Mouse (Mus musculus) adrenal gland, postnatal 14 days (tissue): ENCODE measurements around the gene Msi2. TPM values are rescaled to one million over a fixed set of nuclear protein-coding genes. Genes with fewer than 3 reads are reported as not detected.

Experiments
- DNase-seq: peaks from one replicate; pipeline ENCODE4 v3.0.0; 2021; ENCODE audit warnings: mixed read lengths
- microRNA-seq, 2 experiments: library from miRNA; unstranded; fragments of <30 nt; microRNA quantifications; one replicate each; pipeline ENCODE4 v1.2.0; 2021
- total RNA-seq: library from RNA; stranded (reverse); gene quantifications from 2 replicates; pipeline ENCODE4 v1.2.3, GENCODE M21; 2021

Gene Msi2
- total RNA-seq, 1 experiment from 2014 or later = 181 TPM

DNA sequence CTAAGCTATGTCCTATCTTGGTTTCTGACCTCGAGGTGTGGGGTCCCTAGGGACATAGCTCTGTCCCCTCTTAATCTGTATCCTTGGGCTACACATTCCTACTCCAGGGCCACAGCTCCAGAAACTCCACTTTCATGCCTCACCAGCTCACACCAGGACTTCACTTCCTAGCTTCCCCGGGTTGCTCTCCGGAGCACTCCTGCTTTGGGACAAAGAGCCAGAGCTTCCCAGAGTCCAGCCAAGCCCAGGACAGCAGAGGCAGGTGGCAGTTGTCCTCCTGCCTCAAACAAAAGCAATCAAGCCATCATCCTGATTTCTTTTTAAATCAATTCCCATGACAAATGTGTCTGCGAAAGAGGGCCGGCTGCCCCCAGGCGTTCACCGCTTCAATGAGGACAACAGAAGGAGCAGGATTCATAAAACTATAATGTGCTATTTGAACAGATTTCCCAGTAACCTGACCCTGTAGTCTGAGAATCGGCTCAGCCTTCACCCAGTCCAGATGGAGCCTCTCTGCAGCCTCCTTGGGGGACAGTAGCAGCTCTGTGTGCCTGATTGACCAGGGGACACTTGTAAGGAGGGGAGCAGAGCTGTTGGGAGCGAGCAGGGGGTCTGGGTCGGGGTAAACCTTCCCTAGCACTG, 409.1 kb downstream of the Msi2 start:
- no peak for DNase-seq

DNA sequence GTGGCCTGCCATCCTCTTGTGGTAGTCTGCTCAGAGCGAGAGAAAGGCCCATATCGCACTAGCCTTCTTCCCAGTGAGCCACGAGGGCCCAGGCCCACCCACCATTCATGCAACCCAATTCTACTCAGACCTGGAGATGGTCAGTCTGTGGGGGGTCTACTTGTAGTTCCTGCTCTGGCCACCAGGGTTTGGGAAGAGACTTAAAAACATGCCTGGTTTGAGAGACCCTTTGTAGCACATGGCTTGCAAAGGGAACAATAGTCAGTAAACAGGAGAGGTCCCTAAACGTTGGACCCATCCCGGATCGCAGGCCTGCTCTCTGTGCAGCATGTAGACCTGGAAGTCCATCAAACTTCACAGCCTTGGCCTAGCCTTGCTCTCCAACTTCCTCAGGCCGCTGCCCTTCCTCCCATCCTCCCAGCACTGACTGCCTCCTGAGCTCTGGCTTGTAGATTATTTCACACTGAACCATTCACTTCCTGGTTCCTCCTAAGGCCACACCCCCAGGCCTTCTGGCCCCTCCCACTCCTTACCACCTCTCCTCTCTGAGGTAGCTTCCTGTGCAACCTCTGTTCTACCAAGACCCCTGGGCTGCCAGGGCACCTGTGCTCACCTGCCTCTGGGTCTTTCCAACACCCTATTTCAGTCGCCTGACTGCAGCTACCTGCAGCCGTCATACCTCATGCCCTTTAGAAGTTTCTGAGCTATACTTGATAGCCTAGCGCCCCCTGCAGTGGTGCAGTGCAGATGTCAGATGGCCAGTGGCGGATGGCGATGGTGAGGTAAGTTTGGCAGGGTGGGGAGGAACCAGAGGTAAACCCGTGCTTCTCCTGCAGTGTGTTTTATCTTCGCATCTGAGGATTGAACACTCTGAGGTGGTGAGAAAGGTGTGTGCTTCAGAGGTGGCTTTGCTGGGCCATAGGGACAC, 410.4 kb downstream of the Msi2 start:
- no peak for DNase-seq

DNA sequence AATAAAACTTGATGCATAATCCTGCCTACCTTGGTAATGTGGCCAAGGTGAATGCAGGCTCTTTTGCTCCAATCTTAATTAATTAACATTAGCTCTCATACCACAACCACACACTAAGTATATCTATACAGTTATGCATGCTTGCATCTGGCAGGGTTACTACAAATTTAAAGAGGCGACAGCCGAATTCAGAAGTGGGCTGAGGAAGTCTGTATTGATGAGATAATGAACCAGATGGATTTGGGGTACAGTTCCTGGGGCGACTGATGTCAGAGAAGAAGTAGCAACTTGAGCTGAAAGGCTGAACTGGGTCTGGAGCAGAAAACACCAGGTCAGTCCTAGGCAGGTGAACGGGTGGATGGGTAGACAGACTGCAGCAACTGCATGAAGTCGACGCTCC, 412.6 kb downstream of the Msi2 start:
- DNase-seq = no peak

GRCm38 (mm10) chr11:88301619-88302018, 416.7 kb downstream of the Msi2 start:
- peak; percentile 70 for DNase-seq

- DNase-seq = no peak
Observed at GRCm38 (mm10) chr11:88299345-88299744, 419.0 kb downstream of the Msi2 start.

GRCm38 (mm10) chr11:88297526-88297925, 420.8 kb downstream of the Msi2 start:
- DNase-seq = no peak

DNA sequence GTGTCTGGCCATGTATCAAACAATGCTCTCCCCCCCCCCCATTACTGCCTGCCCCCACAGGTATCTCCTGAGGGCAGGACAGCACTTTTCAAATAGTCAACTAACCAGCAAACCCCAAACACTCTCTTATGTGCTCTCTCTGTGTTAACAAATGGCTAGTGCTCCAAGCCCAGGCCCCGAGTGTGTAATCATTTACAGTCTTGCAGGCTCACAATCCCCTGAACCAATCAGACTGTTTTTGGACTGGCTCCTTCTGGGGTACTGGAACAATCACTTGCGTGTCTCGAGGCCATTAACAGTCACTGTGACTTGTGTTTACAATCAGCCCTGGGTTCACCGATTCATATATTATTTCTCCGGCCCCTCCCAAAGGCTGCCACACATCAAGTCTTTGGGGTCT, 423.0 kb downstream of the Msi2 start:
- no peak for DNase-seq

DNA sequence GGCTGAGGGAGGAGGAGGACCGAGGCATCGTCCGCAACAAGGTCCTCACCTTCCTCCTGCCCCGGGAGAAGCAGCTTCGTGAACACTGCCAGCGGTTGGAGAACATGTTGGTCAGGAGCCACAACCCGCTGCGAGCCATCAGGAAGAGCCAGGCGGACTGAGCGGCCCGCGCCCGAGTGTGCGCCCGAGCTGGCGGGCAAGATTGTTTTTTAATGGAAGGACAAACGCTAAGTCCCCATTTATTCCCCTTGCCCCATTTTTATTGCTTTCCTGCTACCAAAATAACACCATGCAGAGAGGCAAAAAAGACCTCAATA, 424.0 kb downstream of the Msi2 start:
- DNase-seq = no peak

DNA sequence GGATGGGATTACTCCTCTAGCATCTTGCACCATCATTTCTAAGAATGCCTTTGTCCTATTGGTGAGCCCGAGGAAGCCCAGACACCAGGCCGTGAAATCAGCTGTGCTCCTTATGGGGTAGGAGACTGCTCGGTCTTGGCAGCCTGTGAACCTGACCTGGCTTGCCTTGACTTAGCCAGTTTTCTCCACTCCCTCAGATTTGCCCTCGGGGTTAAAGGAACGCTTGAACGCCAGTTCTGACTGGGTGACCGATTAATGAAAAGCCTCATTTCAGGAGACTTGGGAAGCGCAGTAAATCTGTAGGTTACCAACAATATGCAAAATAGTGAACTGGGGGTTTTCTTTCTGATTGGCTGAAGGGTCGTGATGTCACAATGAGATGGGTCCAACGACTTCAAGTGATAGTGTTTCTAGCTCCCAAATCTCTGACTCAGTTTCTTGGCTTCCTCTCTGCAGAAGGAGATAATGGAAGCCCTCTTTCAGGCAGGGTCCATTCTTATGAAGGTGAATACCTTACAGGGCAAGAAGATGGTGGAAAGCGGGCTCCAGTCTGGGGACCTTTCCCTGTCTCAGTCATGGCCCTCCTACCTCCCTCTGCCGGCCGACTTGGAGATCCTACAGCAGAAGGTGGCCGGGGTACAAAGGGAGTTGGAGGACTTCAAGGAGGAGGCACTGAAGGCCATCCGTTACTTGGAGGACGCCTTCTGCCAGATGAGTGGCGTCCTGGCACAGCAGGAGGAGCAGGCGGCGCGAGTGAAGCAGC, 424.5 kb downstream of the Msi2 start, which contains the start of gene Ccdc182:
Gene Ccdc182, plus strand, starts transcription at position 428 of the 763 bp plus-strand sequence.
- DNase-seq = no peak

DNA sequence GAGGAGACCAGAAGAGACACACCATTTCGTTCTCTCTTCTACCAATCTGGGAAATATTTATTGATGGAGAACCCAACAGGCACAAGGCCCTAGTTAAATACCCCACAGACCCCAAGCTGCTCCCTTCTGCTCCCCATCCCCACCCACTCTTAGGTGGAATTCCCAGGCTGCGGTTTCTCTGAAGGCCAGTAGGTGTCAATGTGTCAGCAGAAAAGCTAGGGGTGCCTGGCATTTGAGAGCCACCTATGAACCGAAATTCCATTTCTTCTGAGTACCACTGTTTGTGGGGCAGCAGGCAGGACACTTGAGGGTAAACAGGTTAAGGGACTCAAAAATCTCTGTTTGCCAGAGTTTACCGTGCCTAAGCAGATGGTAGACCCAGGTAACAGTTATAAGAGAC, 426.6 kb downstream of the Msi2 start:
- peak; percentile 46 for DNase-seq

- no peak for DNase-seq
Observed at GRCm38 (mm10) chr11:88291245-88291644, 427.1 kb downstream of the Msi2 start.

Small RNA genes within 50 kb of the gene (microRNA-seq; reads per million reads assigned to microRNA genes)
- 3.4 to 6.8 reads per million in 2 experiments for gene Mir378b

Other genes with a start within 250 kb of the Msi2 start
- gene Akap1, start 146.1 kb upstream of the Msi2 start, total RNA-seq = 128 and 149 TPM in 2 replicates
- 129 and 141 TPM in 2 replicates for gene Scpep1, start 237.0 kb upstream of the Msi2 start, total RNA-seq
- gene Elobl, start 248.4 kb upstream of the Msi2 start, total RNA-seq = not detected in 2 replicates